Mouse (Mus musculus) heart, postnatal 14 days (tissue): ENCODE data around the gene Limd1. TPM values are rescaled to one million over a fixed set of nuclear protein-coding genes. Genes with fewer than 3 reads are reported as not detected.

Experiments
- DNase-seq, 2 experiments: peaks; one replicate each; pipeline ENCODE4 v3.0.0; 2021 to 2022
- intact Hi-C: fragments of 180-260 bp; cut with DNase I; formaldehyde crosslinking; loops from one replicate; pipeline ENCODE4 v1.15.1; 2025
- total RNA-seq, 2 experiments: library from RNA; stranded (reverse); gene quantifications; 2 replicates each; pipeline ENCODE4 v1.2.3; 2021

Gene Limd1
- total RNA-seq, 2 experiments from 2014 or later: 41.9 to 43.6 TPM

- intact Hi-C loops: no loop called here
Measured at GRCm38 (mm10) chr9:123539093-123539492, 60.6 kb downstream of the Limd1 start.

DNA sequence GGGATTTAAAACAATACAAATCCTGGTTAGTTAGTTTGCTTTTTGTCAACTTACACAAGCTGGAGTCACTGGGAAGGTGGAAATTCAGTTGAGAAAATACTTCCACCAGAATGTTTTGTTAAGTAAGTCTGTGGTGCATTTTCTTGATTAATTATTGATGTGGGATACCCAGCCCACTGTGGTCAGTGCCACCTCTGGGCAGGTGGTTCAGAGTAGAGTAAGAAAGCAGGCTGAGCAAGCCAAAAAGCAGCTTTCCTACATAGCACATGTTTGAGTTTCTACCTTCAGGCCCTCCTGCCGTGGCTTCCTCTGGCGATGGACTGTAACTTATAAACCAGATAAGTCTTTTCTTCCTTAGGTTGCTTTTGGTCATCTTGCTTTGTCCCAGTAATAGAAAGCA, 61.3 kb downstream of the Limd1 start:
- intact Hi-C loops: no loop called here
- no peak for DNase-seq

More at GRCm38 (mm10) chr9:123539093-123539492, 60.6 kb downstream of the Limd1 start:
- DNase-seq: no peak

- intact Hi-C loops: no loop called here
- no peak for DNase-seq
Measured at GRCm38 (mm10) chr9:123554599-123554998, 76.1 kb downstream of the Limd1 start.

Other genes starting within 250 kb of the Limd1 start
- gene Tmem158, start 217.9 kb upstream of the Limd1 start, total RNA-seq: 10 to 100 TPM in 1 of 2 experiments, 1 to 10 TPM in 1; 9.7 to 13.9 TPM
- 10 to 100 TPM; 43.7 to 51.3 TPM for gene Lars2, start 111.8 kb upstream of the Limd1 start, total RNA-seq
- gene Sacm1l, start 51.1 kb downstream of the Limd1 start, total RNA-seq: 10 to 100 TPM; 33.7 to 38.1 TPM
- not detected for gene Slc6a20b, start 153.9 kb downstream of the Limd1 start, total RNA-seq
- gene Ccr9, start 199.7 kb downstream of the Limd1 start, total RNA-seq: 1 to 10 TPM in 1 of 2 experiments, under 1 TPM in 1; 0.48 to 9.2 TPM
- gene Slc6a20a, start 200.2 kb downstream of the Limd1 start, total RNA-seq: not detected
- gene Lztfl1, start 239.0 kb downstream of the Limd1 start, total RNA-seq: 10 to 100 TPM; 41.3 to 43.5 TPM